Mouse (Mus musculus) neural tube, embryonic 10.5 days (tissue): ENCODE measurements around the gene Mmp19.

ENCODE experiments used
- DNase-seq: peaks from one replicate; pipeline ENCODE4 v3.0.0-alpha.2; 2017; ENCODE audit warnings: low spot score; ENCODE audit errors: extremely low spot score

Gene Mmp19

DNA sequence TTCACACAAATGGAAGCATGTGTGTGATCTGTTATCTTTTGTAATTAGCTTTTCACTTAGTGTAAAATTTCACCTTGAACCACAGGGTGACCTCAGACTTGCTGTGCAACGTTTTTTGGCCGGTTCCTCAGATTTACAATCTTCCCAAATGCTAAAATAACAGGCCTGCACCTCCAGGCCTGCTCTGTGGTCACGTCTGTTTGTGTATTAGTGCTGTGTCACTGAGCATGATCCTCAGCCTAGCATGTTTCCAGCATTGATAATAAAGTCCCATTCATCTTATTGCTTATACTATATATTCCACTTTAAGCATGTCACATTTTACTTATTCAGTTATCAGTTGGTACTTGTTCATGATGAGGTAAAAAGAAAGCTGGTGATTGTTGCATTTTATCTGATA is 59.6 kb downstream of the Mmp19 start:
- DNase-seq, result no peak
